Mouse (Mus musculus): Measurements from ENCODE around the gene Mri1. TPM values are rescaled to one million over a fixed set of nuclear protein-coding genes. Genes with fewer than 3 reads are reported as not detected.
A peak's percentile ranks its signal among the peaks of the same experiment; 100 is the strongest.

Gene Mri1
- polyA plus RNA-seq, 1 experiment, result 32.9 TPM

DNA sequence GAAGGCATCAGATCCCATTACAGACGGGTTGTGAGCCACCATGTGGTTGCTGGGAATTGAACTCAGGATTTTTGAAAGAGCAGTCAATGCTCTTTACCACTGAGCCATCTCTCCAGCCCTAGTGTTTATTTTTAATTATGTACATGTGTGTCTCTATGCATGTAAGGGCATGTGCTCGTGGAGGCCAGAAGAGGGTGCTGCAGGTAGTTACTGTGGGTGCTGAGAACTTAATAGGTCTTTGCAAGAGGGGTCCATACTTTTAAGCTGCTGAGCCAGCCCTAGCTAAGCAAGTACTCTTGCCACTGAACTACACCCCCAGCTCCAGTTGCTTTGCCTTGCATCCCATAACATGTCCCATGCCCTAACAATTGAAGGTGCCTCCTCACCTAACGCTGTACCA lies 1.3 kb downstream of the Mri1 start:
- TF ChIP-seq POLR2A (IDR thresholded peaks at IDR 0.05; ENCODE audit: borderline replicate concordance, insufficient read depth, low read length) (no peak), CTCF (IDR thresholded peaks at IDR 0.05; ENCODE audit: borderline replicate concordance, insufficient read depth, low read depth, low read length) (no peak)
- DNase-seq, result no peak
- H3K4me1 ChIP-seq (ENCODE audit: control insufficient read depth, insufficient read depth, low read length), result peaks cover 8% of the 10 kb centered on the region
- peak overlapping the region; percentile 80 for H3K27ac ChIP-seq (ENCODE audit: insufficient read depth, low read length)
- H3K27me3 ChIP-seq (ENCODE audit: control insufficient read depth, insufficient read depth, low read length), result no peaks in the 10 kb centered on the region
- peak overlapping the region; percentile 65 for H3K4me3 ChIP-seq (replicated peaks; ENCODE audit: insufficient read depth, low read depth, low read length)
- WGBS, result 78% methylated on average over 3 of the region's 3 CpGs

- no peaks in the 10 kb centered on the region for H3K27me3 ChIP-seq (ENCODE audit: control insufficient read depth, insufficient read depth, low read length)
- 2% methylated on average over 52 of the region's 52 CpGs for WGBS
- peak; percentile 86 to 88 for DNase-seq
- peak within 1 kb of the TSS; percentile 98 for H3K4me3 ChIP-seq (replicated peaks; ENCODE audit: insufficient read depth, low read depth, low read length)
- no peaks in the 10 kb centered on the region for H3K4me1 ChIP-seq (ENCODE audit: control insufficient read depth, insufficient read depth, low read length)
- H3K27ac ChIP-seq (ENCODE audit: insufficient read depth, low read length), result peak within 1 kb of the TSS; percentile 66
- TF ChIP-seq POLR2A (IDR thresholded peaks at IDR 0.05; ENCODE audit: borderline replicate concordance, insufficient read depth, low read length) (peak; percentile 97), CTCF (IDR thresholded peaks at IDR 0.05; ENCODE audit: borderline replicate concordance, insufficient read depth, low read depth, low read length) (no peak)
These were observed 7.6 kb downstream of the Mri1 start, which contains the start of gene D8Ertd738e for GRCm38 (mm10) chr8:84249257-84250170. Gene D8Ertd738e, minus strand, starts transcription at chr8:84249719.

- H3K4me3 ChIP-seq (replicated peaks; ENCODE audit: insufficient read depth, low read depth, low read length), result no peak overlapping the region
- H3K27ac ChIP-seq (ENCODE audit: insufficient read depth, low read length), result no peak overlapping the region
- no peaks in the 10 kb centered on the region for H3K27me3 ChIP-seq (ENCODE audit: control insufficient read depth, insufficient read depth, low read length)
- WGBS, result 2% methylated on average over 2 of the region's 2 CpGs
- peaks cover 4% of the 10 kb centered on the region for H3K4me1 ChIP-seq (ENCODE audit: control insufficient read depth, insufficient read depth, low read length)
- DNase-seq, result no peak
- TF ChIP-seq CTCF (IDR thresholded peaks at IDR 0.05; ENCODE audit: borderline replicate concordance, insufficient read depth, low read depth, low read length), result no peak
- no peak for TF ChIP-seq POLR2A (IDR thresholded peaks at IDR 0.05; ENCODE audit: borderline replicate concordance, insufficient read depth, low read length)
These were observed 15.3 kb downstream of the Mri1 start for GRCm38 (mm10) chr8:84241821-84242220.

DNA sequence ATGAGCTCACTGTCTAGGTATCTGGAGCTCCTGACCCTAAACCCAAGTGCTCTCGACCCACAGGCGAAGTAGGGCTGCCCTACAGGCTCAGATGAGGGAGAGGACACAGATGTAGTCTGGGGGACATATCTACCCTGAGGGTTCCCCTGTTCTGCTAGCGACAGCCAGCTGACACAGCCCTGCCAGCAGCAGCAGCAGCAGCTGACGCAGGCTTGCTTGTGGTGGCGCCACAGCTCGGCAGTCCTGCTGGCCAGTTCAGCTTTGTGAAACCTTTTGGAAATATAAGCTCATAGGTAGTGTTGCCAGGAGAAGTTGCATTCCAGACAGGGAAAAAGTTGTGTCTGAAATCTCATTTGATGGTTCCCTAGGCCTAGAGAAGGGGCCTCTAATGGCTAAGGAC lies 16.0 kb downstream of the Mri1 start:
- no peak overlapping the region for H3K4me3 ChIP-seq (replicated peaks; ENCODE audit: insufficient read depth, low read depth, low read length)
- DNase-seq, result no peak
- TF ChIP-seq POLR2A (IDR thresholded peaks at IDR 0.05; ENCODE audit: borderline replicate concordance, insufficient read depth, low read length), result no peak
- TF ChIP-seq CTCF (IDR thresholded peaks at IDR 0.05; ENCODE audit: borderline replicate concordance, insufficient read depth, low read depth, low read length), result no peak
- peaks cover 4% of the 10 kb centered on the region for H3K4me1 ChIP-seq (ENCODE audit: control insufficient read depth, insufficient read depth, low read length)
- no peaks in the 10 kb centered on the region for H3K27me3 ChIP-seq (ENCODE audit: control insufficient read depth, insufficient read depth, low read length)
- H3K27ac ChIP-seq (ENCODE audit: insufficient read depth, low read length), result no peak overlapping the region
- WGBS, result 51% methylated on average over 6 of the region's 6 CpGs

- DNase-seq, result no peak
- 17% methylated on average over 19 of the region's 19 CpGs for WGBS
- Histone ChIP-seq H3K4me1 (ENCODE audit: control insufficient read depth, insufficient read depth, low read length) (peaks cover 10% of the 10 kb centered on the region), H3K4me3 (replicated peaks; ENCODE audit: insufficient read depth, low read depth, low read length) (peak overlapping the region; percentile 91), H3K27me3 (ENCODE audit: control insufficient read depth, insufficient read depth, low read length) (no peaks in the 10 kb centered on the region), H3K27ac (ENCODE audit: insufficient read depth, low read length) (0 out of 2 replicates have a peak overlapping the region, but pooled peaks have one; percentile 29)
- no peak for TF ChIP-seq POLR2A (IDR thresholded peaks at IDR 0.05; ENCODE audit: borderline replicate concordance, insufficient read depth, low read length)
- no peak for TF ChIP-seq CTCF (IDR thresholded peaks at IDR 0.05; ENCODE audit: borderline replicate concordance, insufficient read depth, low read depth, low read length)
These were observed 19.4 kb downstream of the Mri1 start for GRCm38 (mm10) chr8:84237542-84238229.

- Histone ChIP-seq H3K4me1 (ENCODE audit: control insufficient read depth, insufficient read depth, low read length) (peaks cover 10% of the 10 kb centered on the region), H3K27ac (ENCODE audit: insufficient read depth, low read length) (0 out of 2 replicates have a peak within 1 kb of the TSS, but pooled peaks have one; percentile 29), H3K4me3 (replicated peaks; ENCODE audit: insufficient read depth, low read depth, low read length) (peak within 1 kb of the TSS; percentile 96), H3K27me3 (ENCODE audit: control insufficient read depth, insufficient read depth, low read length) (no peaks in the 10 kb centered on the region)
- WGBS, result under 1% methylated on average over 35 of the region's 35 CpGs
- no peak for TF ChIP-seq CTCF (IDR thresholded peaks at IDR 0.05; ENCODE audit: borderline replicate concordance, insufficient read depth, low read depth, low read length)
- TF ChIP-seq POLR2A (IDR thresholded peaks at IDR 0.05; ENCODE audit: borderline replicate concordance, insufficient read depth, low read length), result no peak; the same call in 1 of the 2 replicates
- DNase-seq, result peak; percentile 99 to 100
These were observed 20.1 kb downstream of the Mri1 start, which contains the start of gene Zswim4 for GRCm38 (mm10) chr8:84236998-84237473. Gene Zswim4, minus strand, starts transcription at chr8:84237055.

GRCm38 (mm10) chr8:84236410-84236997 lies 20.6 kb downstream of the Mri1 start:
- H3K4me1 ChIP-seq (ENCODE audit: control insufficient read depth, insufficient read depth, low read length), result peaks cover 7% of the 10 kb centered on the region
- TF ChIP-seq POLR2A (IDR thresholded peaks at IDR 0.05; ENCODE audit: borderline replicate concordance, insufficient read depth, low read length), result no peak
- TF ChIP-seq CTCF (IDR thresholded peaks at IDR 0.05; ENCODE audit: borderline replicate concordance, insufficient read depth, low read depth, low read length), result no peak
- H3K4me3 ChIP-seq (replicated peaks; ENCODE audit: insufficient read depth, low read depth, low read length), result peak overlapping the region; percentile 96
- H3K27me3 ChIP-seq (ENCODE audit: control insufficient read depth, insufficient read depth, low read length), result no peaks in the 10 kb centered on the region
- no peak overlapping the region for H3K27ac ChIP-seq (ENCODE audit: insufficient read depth, low read length)
- WGBS, result 2% methylated on average over 28 of the region's 30 CpGs
- DNase-seq, result peak in 1 of 2 experiments; percentile 30
